Mouse (Mus musculus): ENCODE data around the gene Fyn.

GRCm38 (mm10) chr10:39557851-39558250 lies 189.2 kb downstream of the Fyn start:
- TF ChIP-seq CTCF (IDR thresholded peaks at IDR 0.05; ENCODE audit: borderline replicate concordance, insufficient read depth, low read length) = no peak
- TF ChIP-seq POLR2A (IDR thresholded peaks at IDR 0.05; ENCODE audit: low read depth, low read length) = no peak

Measured in embryonic fibroblast, embryonic 13.5 days (primary cell).